Mouse (Mus musculus): ENCODE measurements around the gene Zcchc14.

GRCm38 (mm10) chr8:121551065-121551985 is 101.4 kb downstream of the Zcchc14 start:
- TF ChIP-seq POLR2A (IDR thresholded peaks at IDR 0.05; ENCODE audit: extremely low read depth, insufficient read depth, low read length) = no peak
- TF ChIP-seq CTCF (IDR thresholded peaks at IDR 0.05; ENCODE audit: extremely low read depth, insufficient read depth, low read length) = no peak

Data from cortical plate, adult 2 months (tissue).